Mouse (Mus musculus) neural tube, embryonic 14.5 days (tissue): ENCODE measurements at regions not wholly inside any gene's neighbourhood (a gene's known extent, or its start where the extent isn't known, plus 50 kb on each side); places are given as distances from the start of the nearest gene placed in this dataset.

Source experiments
- ATAC-seq: fragments of 200-750 bp; cut with Nextera tagmentation; 2 replicates; pipeline ENCODE4 v1.8.0; 2017; ENCODE audit warnings: low read depth, mild to moderate bottlenecking, moderate TSS enrichment, moderate library complexity
- H3K27ac ChIP-seq: fragments of 300-500 bp; sonication (generic); 2 replicates; pipeline ENCODE4 v1.5.1; 2014; ENCODE audit warnings: low read depth, mild to moderate bottlenecking, control low read depth, low read length, moderate library complexity, mixed read lengths
- H3K27me3 ChIP-seq: fragments of 300-500 bp; sonication (generic); 2 replicates; pipeline ENCODE4 v1.6.1; 2014; ENCODE audit warnings: low read length; ENCODE audit not compliant: control insufficient read depth, insufficient read depth
- H3K36me3 ChIP-seq: fragments of 300-500 bp; sonication (generic); 2 replicates; pipeline ENCODE4 v1.6.1; 2014; ENCODE audit warnings: low read length, mixed read lengths; ENCODE audit not compliant: control insufficient read depth, insufficient read depth
- H3K4me1 ChIP-seq: fragments of 300-500 bp; sonication (generic); 2 replicates; pipeline ENCODE4 v1.6.1; 2014; ENCODE audit warnings: low read length; ENCODE audit not compliant: control insufficient read depth, insufficient read depth
- H3K4me2 ChIP-seq: fragments of 300-500 bp; sonication (generic); 2 replicates; pipeline ENCODE4 v1.6.1; 2014; ENCODE audit warnings: mild to moderate bottlenecking, low read depth, low read length, control low read depth
- H3K4me3 ChIP-seq: fragments of 300-500 bp; sonication (generic); 2 replicates; pipeline ENCODE4 v1.5.1; 2014; ENCODE audit warnings: low read depth, low read length, control low read depth, mixed read lengths
- H3K9ac ChIP-seq: fragments of 300-500 bp; sonication (generic); replicated peaks from 2 replicates; pipeline ENCODE4 v1.6.1; 2014; ENCODE audit warnings: low read depth, mild to moderate bottlenecking, control low read depth, low read length, mixed read lengths
- H3K9me3 ChIP-seq: fragments of 300-500 bp; sonication (generic); 2 replicates; pipeline ENCODE4 v1.6.1; 2016; ENCODE audit warnings: low read length; ENCODE audit not compliant: control insufficient read depth
- WGBS: fragments of 180-500 bp; shearing (Covaris S2); extraction: QIAGEN DNeasy Blood & Tissue Kit; methylation state at CpG from one replicate; pipeline ENCODE4 v1.1.7; 2014; 5-methylcytosine and 5-hydroxymethylcytosine counted together

DNA sequence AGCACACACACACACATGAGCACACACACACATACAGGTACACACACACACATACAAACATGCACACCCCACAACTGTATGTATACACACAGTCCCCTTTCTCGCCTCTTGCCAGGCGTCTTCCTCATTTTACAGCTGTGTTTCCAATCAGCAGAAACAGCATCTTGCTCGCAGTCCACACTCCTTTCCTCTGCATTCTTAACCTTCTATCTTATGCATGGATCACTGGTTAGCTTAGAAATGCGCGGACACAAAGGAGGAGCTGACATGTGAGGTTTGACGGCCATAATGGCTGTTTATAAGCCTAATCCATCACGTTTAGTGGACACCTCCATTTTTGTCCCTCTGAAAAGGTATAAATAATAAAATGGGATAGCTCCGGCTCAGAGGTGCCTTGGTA lies 343.3 kb upstream of the Sall1 start:
- H3K27ac ChIP-seq: no peak overlapping the region
- peaks cover 6% of the 10 kb centered on the region; the same call in 1 of the 2 replicates for H3K4me1 ChIP-seq
- H3K9ac ChIP-seq: no peak overlapping the region
- H3K9me3 ChIP-seq: no peaks in the 10 kb centered on the region
- H3K27me3 ChIP-seq: no peaks in the 10 kb centered on the region; the same call in 1 of the 2 replicates
- WGBS: 6% methylated on average over 8 of the region's 8 CpGs
- peak overlapping the region; percentile 22; the same call in 1 of the 2 replicates for H3K4me2 ChIP-seq
- no peaks in the 10 kb centered on the region for H3K36me3 ChIP-seq
- no peak overlapping the region for H3K4me3 ChIP-seq
- ATAC-seq: peak; percentile 52; the same call in 1 of the 2 replicates

DNA sequence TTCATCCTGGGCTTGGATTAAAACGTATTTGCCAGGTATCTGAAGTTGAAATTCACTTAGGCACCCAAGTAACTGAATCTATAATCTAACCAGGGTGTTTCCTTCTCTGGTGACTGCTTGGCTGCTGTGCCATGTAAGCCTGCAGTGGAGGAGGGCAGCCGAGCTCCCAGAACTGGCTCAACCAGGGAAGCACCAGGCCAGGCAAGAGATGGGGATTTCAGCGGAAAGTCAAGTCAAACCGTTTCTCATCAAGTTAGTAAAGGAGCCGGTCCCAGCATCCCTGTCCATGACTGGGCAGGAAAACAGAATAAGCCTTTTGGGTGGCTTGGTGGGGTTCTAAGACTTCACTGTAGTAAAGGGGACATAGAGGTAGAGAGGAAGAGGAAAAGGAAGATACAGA lies 341.1 kb upstream of the Sall1 start:
- H3K4me1 ChIP-seq: peaks cover 6% of the 10 kb centered on the region; the same call in 1 of the 2 replicates
- no peak overlapping the region for H3K4me2 ChIP-seq
- ATAC-seq: no peak
- no peaks in the 10 kb centered on the region for H3K9me3 ChIP-seq
- H3K9ac ChIP-seq: no peak overlapping the region
- H3K4me3 ChIP-seq: no peak overlapping the region
- H3K36me3 ChIP-seq: no peaks in the 10 kb centered on the region
- H3K27ac ChIP-seq: no peak overlapping the region
- H3K27me3 ChIP-seq: no peaks in the 10 kb centered on the region; the same call in 1 of the 2 replicates
- WGBS: 61% methylated on average over 5 of the region's 5 CpGs

DNA sequence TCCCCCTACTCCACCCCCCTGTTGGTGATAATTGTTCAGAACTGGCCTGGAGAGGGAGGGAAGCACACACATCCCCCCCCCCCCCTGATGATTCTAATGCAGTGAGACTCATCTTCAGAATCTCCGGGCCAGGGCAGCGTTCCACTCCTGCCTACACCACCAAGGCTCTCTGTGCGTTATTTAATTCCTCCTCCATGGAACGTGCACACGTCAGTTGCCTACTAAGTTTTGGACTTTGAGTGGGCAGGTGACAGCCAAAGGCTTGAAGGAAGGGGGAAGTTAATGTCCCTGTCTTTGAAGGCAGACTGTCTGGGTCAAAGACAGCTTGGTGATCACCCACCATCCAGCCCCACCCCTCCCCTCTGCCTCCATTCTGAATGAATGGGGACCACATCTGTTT lies 339.8 kb upstream of the Sall1 start:
- ATAC-seq: no peak
- no peak overlapping the region for H3K9ac ChIP-seq
- H3K4me2 ChIP-seq: no peak overlapping the region
- no peak overlapping the region for H3K4me3 ChIP-seq
- H3K9me3 ChIP-seq: no peaks in the 10 kb centered on the region
- 15% methylated on average over 5 of the region's 5 CpGs for WGBS
- peaks cover 6% of the 10 kb centered on the region; the same call in 1 of the 2 replicates for H3K4me1 ChIP-seq
- no peaks in the 10 kb centered on the region; the same call in 1 of the 2 replicates for H3K27me3 ChIP-seq
- no peaks in the 10 kb centered on the region for H3K36me3 ChIP-seq
- no peak overlapping the region for H3K27ac ChIP-seq

DNA sequence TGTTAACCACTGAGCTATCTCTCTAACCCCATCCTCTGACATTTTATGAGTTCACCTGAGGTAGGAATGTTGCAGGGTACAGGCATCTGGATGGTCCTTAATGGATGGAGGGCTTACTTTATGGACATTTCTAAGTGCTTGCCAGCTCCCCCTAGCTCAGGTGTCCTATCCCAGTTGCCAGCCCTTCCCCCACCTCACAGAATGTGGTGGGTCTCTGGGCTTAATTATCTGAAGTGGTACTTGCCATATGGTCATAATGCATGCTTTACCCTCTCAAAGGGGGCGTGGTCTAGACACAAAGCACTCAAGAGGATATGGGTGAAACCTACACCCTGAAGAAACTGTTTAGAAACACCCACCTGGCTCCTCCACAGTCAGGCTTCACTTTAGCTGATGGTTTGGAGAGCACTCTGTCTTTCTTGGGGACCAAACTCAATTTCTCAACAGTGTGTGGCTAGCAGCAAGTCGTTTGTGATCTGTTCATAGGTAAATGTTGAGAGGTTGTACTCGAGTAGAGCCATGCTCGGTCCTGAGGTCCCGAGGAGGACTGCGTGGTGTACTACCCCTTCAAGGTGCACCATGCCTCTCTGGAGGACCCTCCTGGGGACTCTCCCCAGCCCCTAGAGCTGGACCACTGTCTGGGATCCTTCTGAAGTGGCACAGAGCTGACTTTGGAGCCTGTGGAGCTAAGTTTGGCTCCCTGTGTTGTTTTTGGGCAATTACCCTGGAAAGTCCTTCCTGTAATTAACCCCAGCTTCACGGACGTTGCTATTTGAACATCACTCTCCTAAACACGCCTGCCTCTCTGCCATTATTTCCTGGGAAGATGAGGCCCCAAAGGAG lies 338.8 kb upstream of the Sall1 start:
- Histone ChIP-seq H3K9me3 (no peaks in the 10 kb centered on the region), H3K4me1 (peaks cover 3% of the 10 kb centered on the region; the same call in 1 of the 2 replicates), H3K27ac (no peak overlapping the region), H3K36me3 (no peaks in the 10 kb centered on the region), H3K4me3 (no peak overlapping the region), H3K9ac (no peak overlapping the region), H3K27me3 (no peaks in the 10 kb centered on the region; the same call in 1 of the 2 replicates), H3K4me2 (no peak overlapping the region)
- ATAC-seq: no peak
- WGBS: 21% methylated on average over 9 of the region's 9 CpGs

DNA sequence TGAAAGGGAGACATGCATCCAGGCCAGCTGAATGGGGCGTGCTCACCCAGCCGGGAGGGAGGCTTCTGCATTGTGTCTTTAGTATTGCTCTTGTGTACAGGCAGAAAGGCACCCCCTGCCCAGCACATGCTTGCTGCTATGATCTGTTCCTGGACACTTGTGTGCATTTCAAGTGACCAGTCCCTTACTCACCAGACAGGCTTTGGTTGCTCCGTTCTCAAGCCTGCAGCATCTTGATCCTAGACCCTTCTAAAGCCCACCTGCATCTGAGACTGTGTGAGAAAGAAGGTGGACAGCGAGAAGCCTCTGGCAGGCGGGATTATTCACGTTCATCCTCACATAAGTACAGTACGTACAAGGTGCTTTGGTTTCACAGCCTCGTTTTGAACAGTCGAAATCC lies 336.5 kb upstream of the Sall1 start:
- Histone ChIP-seq H3K36me3 (no peaks in the 10 kb centered on the region), H3K4me2 (no peak overlapping the region), H3K9me3 (no peaks in the 10 kb centered on the region), H3K27me3 (no peaks in the 10 kb centered on the region; the same call in 1 of the 2 replicates), H3K4me1 (no peaks in the 10 kb centered on the region), H3K27ac (no peak overlapping the region), H3K9ac (no peak overlapping the region), H3K4me3 (no peak overlapping the region)
- WGBS: 69% methylated on average over 9 of the region's 9 CpGs
- ATAC-seq: no peak

- Histone ChIP-seq H3K9me3 (no peaks in the 10 kb centered on the region), H3K36me3 (no peaks in the 10 kb centered on the region), H3K9ac (no peak overlapping the region), H3K27me3 (no peaks in the 10 kb centered on the region), H3K27ac (no peak overlapping the region), H3K4me2 (no peak overlapping the region), H3K4me1 (no peaks in the 10 kb centered on the region), H3K4me3 (no peak overlapping the region)
- WGBS: 95% methylated on average over 3 of the region's 3 CpGs
- ATAC-seq: no peak
Measured at GRCm38 (mm10) chr8:89372761-89373160, 328.8 kb upstream of the Sall1 start.

DNA sequence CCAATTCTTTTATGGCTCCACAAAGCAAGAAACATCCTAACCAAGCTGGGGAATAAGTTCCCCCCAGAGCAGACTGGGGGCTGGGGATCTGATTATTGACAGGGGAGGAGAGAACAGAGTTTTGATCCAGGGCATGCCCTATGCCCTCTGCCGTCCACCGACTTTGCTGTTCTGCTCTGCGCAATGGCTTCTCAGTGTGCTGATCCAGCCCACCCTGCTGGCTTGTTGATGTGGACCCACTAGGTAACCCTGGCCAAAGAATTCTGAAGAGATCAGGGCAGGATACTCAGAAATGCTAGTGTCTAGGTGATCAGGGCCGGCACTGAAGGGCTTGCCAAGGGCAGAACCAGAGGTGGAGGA lies 327.8 kb upstream of the Sall1 start:
- ATAC-seq: no peak
- H3K9me3 ChIP-seq: no peaks in the 10 kb centered on the region
- no peaks in the 10 kb centered on the region for H3K27me3 ChIP-seq
- no peak overlapping the region for H3K4me2 ChIP-seq
- WGBS: 52% methylated on average over 4 of the region's 4 CpGs
- no peaks in the 10 kb centered on the region for H3K36me3 ChIP-seq
- no peaks in the 10 kb centered on the region for H3K4me1 ChIP-seq
- no peak overlapping the region for H3K4me3 ChIP-seq
- H3K9ac ChIP-seq: no peak overlapping the region
- no peak overlapping the region for H3K27ac ChIP-seq

DNA sequence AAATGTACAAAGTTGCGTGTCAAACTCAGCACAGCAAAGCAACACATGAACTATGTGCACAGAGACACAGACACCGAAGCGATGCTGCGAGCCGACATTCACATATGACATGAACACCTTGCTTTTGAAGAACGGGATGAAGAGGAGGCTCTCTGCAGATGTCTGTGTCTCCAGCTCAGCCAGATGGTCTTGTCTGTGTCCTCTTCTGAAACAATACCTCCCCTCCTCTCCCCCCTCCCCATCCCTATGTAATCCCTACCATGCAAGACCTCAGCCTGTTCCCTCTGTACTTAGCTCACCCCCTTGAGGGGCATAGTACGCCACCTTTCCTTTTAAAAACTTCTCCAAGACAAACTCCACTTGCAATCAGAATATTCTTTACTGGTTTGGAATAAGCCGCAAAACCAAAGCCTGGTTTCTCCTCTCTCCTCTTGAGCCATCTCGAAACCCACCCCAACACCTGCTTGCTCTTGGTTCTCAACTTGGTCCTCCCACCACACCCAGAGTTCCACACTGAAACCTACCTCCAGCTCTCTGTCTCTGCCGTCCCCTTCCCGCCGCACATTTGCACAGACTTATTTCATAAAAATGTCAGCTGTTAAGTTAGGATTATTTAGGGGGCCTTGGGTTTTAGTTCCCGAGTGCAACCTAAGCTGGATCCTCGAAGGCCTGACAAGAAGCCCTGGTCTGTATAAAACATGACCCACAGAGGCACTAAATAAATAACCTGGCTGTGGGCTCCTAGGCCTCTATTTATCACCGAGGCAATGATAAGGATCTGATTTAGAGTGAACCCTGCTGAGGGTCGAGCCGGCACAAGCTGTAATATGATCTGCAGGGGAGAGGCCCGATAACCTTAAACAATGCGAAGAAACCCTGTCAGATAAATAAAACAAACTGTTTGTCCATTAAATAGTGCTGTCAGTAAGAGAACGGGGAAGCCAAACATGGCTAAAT lies 327.1 kb upstream of the Sall1 start:
- Histone ChIP-seq H3K27ac (no peak overlapping the region), H3K9me3 (no peaks in the 10 kb centered on the region), H3K9ac (no peak overlapping the region), H3K27me3 (no peaks in the 10 kb centered on the region), H3K4me2 (no peak overlapping the region), H3K4me3 (no peak overlapping the region), H3K36me3 (no peaks in the 10 kb centered on the region), H3K4me1 (no peaks in the 10 kb centered on the region)
- WGBS: 55% methylated on average over 20 of the region's 20 CpGs
- no peak for ATAC-seq

DNA sequence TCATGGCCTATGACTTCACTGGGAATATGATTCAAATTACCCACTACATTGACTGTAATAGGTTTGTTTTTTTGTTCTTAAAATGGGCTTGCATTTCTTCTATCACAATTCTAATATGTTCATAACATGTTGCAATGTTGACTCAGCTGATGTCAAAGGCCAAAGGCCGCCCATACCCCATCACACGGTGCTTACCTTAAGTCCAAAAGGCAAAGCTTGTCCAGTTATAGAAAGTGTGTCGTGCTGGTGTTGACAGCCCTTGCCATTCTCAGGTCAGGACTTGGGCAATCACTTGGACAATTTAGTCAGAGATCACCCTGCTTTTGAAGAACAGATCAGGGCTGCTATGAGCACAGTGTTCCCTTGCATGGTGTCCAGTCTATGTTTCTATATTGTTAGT lies 321.5 kb upstream of the Sall1 start:
- ATAC-seq: no peak
- Histone ChIP-seq H3K9ac (no peak overlapping the region), H3K9me3 (no peaks in the 10 kb centered on the region), H3K4me2 (no peak overlapping the region), H3K36me3 (no peaks in the 10 kb centered on the region), H3K4me3 (no peak overlapping the region), H3K4me1 (no peaks in the 10 kb centered on the region), H3K27me3 (no peaks in the 10 kb centered on the region), H3K27ac (no peak overlapping the region)
- 95% methylated on average over 3 of the region's 3 CpGs for WGBS
